Mouse (Mus musculus): ENCODE results near the gene Plcxd2. TPM values are rescaled to one million over a fixed set of nuclear protein-coding genes. Genes with fewer than 3 reads are reported as not detected.

The Plcxd2 gene
- polyA plus RNA-seq, 1 experiment from 2014 or later: 1.6 TPM

GRCm38 (mm10) chr16:45984610-45985606 lies 25.1 kb downstream of the Plcxd2 start:
- ATAC-seq (ENCODE audit: insufficient number of reproducible peaks, insufficient read depth, low FRiP score, low TSS enrichment, low read depth): peak; percentile 73; the same call in 1 of the 2 replicates
- no peak overlapping the region for H3K4me3 ChIP-seq (replicated peaks)
- H3K4me1 ChIP-seq (replicated peaks): no peaks in the 10 kb centered on the region
- H3K27me3 ChIP-seq: no peaks in the 10 kb centered on the region
- H3K9ac ChIP-seq (replicated peaks): no peak overlapping the region
- H3K36me3 ChIP-seq: no peaks in the 10 kb centered on the region
- H3K4me2 ChIP-seq: no peak overlapping the region
- H3K27ac ChIP-seq: peak overlapping the region; percentile 32; the same call in 1 of the 2 replicates
- H3K9me3 ChIP-seq: no peaks in the 10 kb centered on the region
- WGBS: 77% methylated on average over 4 of the region's 4 CpGs

- no peaks in the 10 kb centered on the region for H3K36me3 ChIP-seq
- no peaks in the 10 kb centered on the region for H3K27me3 ChIP-seq
- H3K27ac ChIP-seq: no peak overlapping the region
- peaks cover 4% of the 10 kb centered on the region; the same call in 1 of the 2 replicates for H3K4me1 ChIP-seq (replicated peaks)
- H3K9me3 ChIP-seq: no peaks in the 10 kb centered on the region
- no peak overlapping the region for H3K4me3 ChIP-seq (replicated peaks)
- H3K9ac ChIP-seq (replicated peaks): no peak overlapping the region
- no peak overlapping the region for H3K4me2 ChIP-seq
- ATAC-seq (ENCODE audit: insufficient number of reproducible peaks, insufficient read depth, low FRiP score, low TSS enrichment, low read depth): no peak
- WGBS: 89% methylated on average over 1 of the region's 1 CpGs
These were observed 33.8 kb downstream of the Plcxd2 start for GRCm38 (mm10) chr16:45976251-45976650.

GRCm38 (mm10) chr16:45973959-45974686 lies 35.9 kb downstream of the Plcxd2 start:
- ATAC-seq (ENCODE audit: insufficient number of reproducible peaks, insufficient read depth, low FRiP score, low TSS enrichment, low read depth): peak; percentile 69; the same call in 1 of the 2 replicates
- no peaks in the 10 kb centered on the region for H3K9me3 ChIP-seq
- WGBS: 51% methylated on average over 9 of the region's 9 CpGs
- no peak overlapping the region for H3K4me3 ChIP-seq (replicated peaks)
- no peaks in the 10 kb centered on the region for H3K27me3 ChIP-seq
- no peak overlapping the region for H3K9ac ChIP-seq (replicated peaks)
- H3K36me3 ChIP-seq: no peaks in the 10 kb centered on the region
- H3K27ac ChIP-seq: no peak overlapping the region
- peaks cover 4% of the 10 kb centered on the region; the same call in 1 of the 2 replicates for H3K4me1 ChIP-seq (replicated peaks)
- no peak overlapping the region for H3K4me2 ChIP-seq

GRCm38 (mm10) chr16:45970187-45970586 lies 39.8 kb downstream of the Plcxd2 start:
- WGBS: 87% methylated on average over 2 of the region's 2 CpGs
- no peak overlapping the region for H3K4me2 ChIP-seq

GRCm38 (mm10) chr16:45968716-45969115 lies 41.3 kb downstream of the Plcxd2 start:
- 83% methylated on average over 5 of the region's 5 CpGs for WGBS
- no peak overlapping the region for H3K4me3 ChIP-seq (replicated peaks)

More at GRCm38 (mm10) chr16:45970187-45970586, 39.8 kb downstream of the Plcxd2 start:
- ATAC-seq (ENCODE audit: insufficient number of reproducible peaks, insufficient read depth, low FRiP score, low TSS enrichment, low read depth): no peak; the same call in 1 of the 2 replicates
- no peaks in the 10 kb centered on the region for H3K27me3 ChIP-seq
- H3K27ac ChIP-seq: no peak overlapping the region
- no peaks in the 10 kb centered on the region for H3K9me3 ChIP-seq
- H3K4me3 ChIP-seq (replicated peaks): no peak overlapping the region
- H3K4me1 ChIP-seq (replicated peaks): peaks cover 10% of the 10 kb centered on the region; the same call in 1 of the 2 replicates
- no peaks in the 10 kb centered on the region for H3K36me3 ChIP-seq
- no peak overlapping the region for H3K9ac ChIP-seq (replicated peaks)

GRCm38 (mm10) chr16:45967471-45967870 lies 42.5 kb downstream of the Plcxd2 start:
- 0 out of 2 replicates have a peak, but pooled peaks have one; percentile 35 for ATAC-seq (ENCODE audit: insufficient number of reproducible peaks, insufficient read depth, low FRiP score, low TSS enrichment, low read depth)
- Histone ChIP-seq H3K4me3 (replicated peaks) (no peak overlapping the region), H3K27me3 (no peaks in the 10 kb centered on the region), H3K36me3 (no peaks in the 10 kb centered on the region), H3K4me2 (no peak overlapping the region), H3K4me1 (replicated peaks) (peaks cover 12% of the 10 kb centered on the region; the same call in 1 of the 2 replicates), H3K9me3 (no peaks in the 10 kb centered on the region), H3K27ac (no peak overlapping the region), H3K9ac (replicated peaks) (no peak overlapping the region)
- WGBS: 13% methylated on average over 7 of the region's 7 CpGs

More at GRCm38 (mm10) chr16:45968716-45969115, 41.3 kb downstream of the Plcxd2 start:
- Histone ChIP-seq H3K4me2 (no peak overlapping the region), H3K9ac (replicated peaks) (no peak overlapping the region), H3K4me1 (replicated peaks) (0 out of 2 replicates have a peak, but pooled peaks cover 6% of the 10 kb centered on the region), H3K36me3 (no peaks in the 10 kb centered on the region), H3K27me3 (no peaks in the 10 kb centered on the region), H3K27ac (no peak overlapping the region), H3K9me3 (no peaks in the 10 kb centered on the region)
- ATAC-seq (ENCODE audit: insufficient number of reproducible peaks, insufficient read depth, low FRiP score, low TSS enrichment, low read depth): no peak

GRCm38 (mm10) chr16:45966604-45967003 lies 43.4 kb downstream of the Plcxd2 start:
- no peaks in the 10 kb centered on the region for H3K36me3 ChIP-seq
- WGBS: 83% methylated on average over 5 of the region's 5 CpGs
- H3K9me3 ChIP-seq: no peaks in the 10 kb centered on the region
- no peak for ATAC-seq (ENCODE audit: insufficient number of reproducible peaks, insufficient read depth, low FRiP score, low TSS enrichment, low read depth)
- no peaks in the 10 kb centered on the region for H3K27me3 ChIP-seq
- H3K9ac ChIP-seq (replicated peaks): no peak overlapping the region
- H3K27ac ChIP-seq: no peak overlapping the region
- H3K4me1 ChIP-seq (replicated peaks): peaks cover 12% of the 10 kb centered on the region; the same call in 1 of the 2 replicates
- no peak overlapping the region for H3K4me3 ChIP-seq (replicated peaks)
- H3K4me2 ChIP-seq: no peak overlapping the region

GRCm38 (mm10) chr16:45964777-45965176 lies 45.2 kb downstream of the Plcxd2 start:
- 89% methylated on average over 6 of the region's 6 CpGs for WGBS
- Histone ChIP-seq H3K27ac (no peak overlapping the region), H3K9ac (replicated peaks) (no peak overlapping the region), H3K4me3 (replicated peaks) (no peak overlapping the region), H3K9me3 (no peaks in the 10 kb centered on the region), H3K36me3 (no peaks in the 10 kb centered on the region), H3K27me3 (no peaks in the 10 kb centered on the region), H3K4me2 (no peak overlapping the region), H3K4me1 (replicated peaks) (peaks cover 12% of the 10 kb centered on the region; the same call in 1 of the 2 replicates)
- no peak for ATAC-seq (ENCODE audit: insufficient number of reproducible peaks, insufficient read depth, low FRiP score, low TSS enrichment, low read depth)

GRCm38 (mm10) chr16:45963837-45964236 lies 46.2 kb downstream of the Plcxd2 start:
- no peaks in the 10 kb centered on the region for H3K36me3 ChIP-seq
- no peak overlapping the region for H3K4me3 ChIP-seq (replicated peaks)
- H3K27ac ChIP-seq: no peak overlapping the region
- no peak overlapping the region for H3K9ac ChIP-seq (replicated peaks)
- WGBS: 86% methylated on average over 8 of the region's 8 CpGs
- H3K9me3 ChIP-seq: no peaks in the 10 kb centered on the region
- peaks cover 12% of the 10 kb centered on the region; the same call in 1 of the 2 replicates for H3K4me1 ChIP-seq (replicated peaks)
- H3K4me2 ChIP-seq: no peak overlapping the region
- H3K27me3 ChIP-seq: no peaks in the 10 kb centered on the region
- no peak for ATAC-seq (ENCODE audit: insufficient number of reproducible peaks, insufficient read depth, low FRiP score, low TSS enrichment, low read depth)

GRCm38 (mm10) chr16:45963088-45963487 lies 46.9 kb downstream of the Plcxd2 start:
- Histone ChIP-seq H3K9me3 (no peaks in the 10 kb centered on the region), H3K36me3 (no peaks in the 10 kb centered on the region), H3K4me3 (replicated peaks) (no peak overlapping the region), H3K4me2 (no peak overlapping the region), H3K9ac (replicated peaks) (no peak overlapping the region), H3K27me3 (no peaks in the 10 kb centered on the region), H3K27ac (no peak overlapping the region), H3K4me1 (replicated peaks) (peaks cover 12% of the 10 kb centered on the region; the same call in 1 of the 2 replicates)
- 53% methylated on average over 5 of the region's 5 CpGs for WGBS
- no peak for ATAC-seq (ENCODE audit: insufficient number of reproducible peaks, insufficient read depth, low FRiP score, low TSS enrichment, low read depth)

- Histone ChIP-seq H3K27me3 (no peaks in the 10 kb centered on the region), H3K36me3 (no peaks in the 10 kb centered on the region), H3K4me2 (no peak overlapping the region), H3K27ac (no peak overlapping the region), H3K4me3 (replicated peaks) (no peak overlapping the region), H3K9ac (replicated peaks) (no peak overlapping the region), H3K9me3 (no peaks in the 10 kb centered on the region), H3K4me1 (replicated peaks) (peaks cover 6% of the 10 kb centered on the region; the same call in 1 of the 2 replicates)
- ATAC-seq (ENCODE audit: insufficient number of reproducible peaks, insufficient read depth, low FRiP score, low TSS enrichment, low read depth): no peak
- WGBS: 78% methylated on average over 3 of the region's 3 CpGs
These were observed 49.0 kb downstream of the Plcxd2 start for GRCm38 (mm10) chr16:45960978-45961377.

All from limb, embryonic 12.5 days (tissue).